Mouse (Mus musculus): Measurements from ENCODE around the gene Gm20481.
"Not testable (repeated sequence)": the region's sequence is repeated elsewhere in the genome, so short reads cannot be mapped to it uniquely, and the experiment has no call there.

Gm20481 gene

GRCm38 (mm10) chr17:34978239-34978638, 8.5 kb downstream of the Gm20481 start:
- DNase-seq, result no peak

GRCm38 (mm10) chr17:34979631-34980030, 9.9 kb downstream of the Gm20481 start:
- no peak for DNase-seq

GRCm38 (mm10) chr17:34980655-34981054, 10.9 kb downstream of the Gm20481 start:
- no peak for DNase-seq

GRCm38 (mm10) chr17:34981690-34982180, 12.0 kb downstream of the Gm20481 start, which contains the start of gene Lsm2:
Lsm2 (plus strand) TSS chr17:34981862.
- DNase-seq, result peak; percentile 83 to 84

GRCm38 (mm10) chr17:34982328-34982727, 12.6 kb downstream of the Gm20481 start:
- DNase-seq, result no peak

- no peak for DNase-seq
These were observed 14.5 kb downstream of the Gm20481 start for GRCm38 (mm10) chr17:34984218-34984617.

- DNase-seq, result no peak
These were observed 25.0 kb downstream of the Gm20481 start for GRCm38 (mm10) chr17:34994751-34995150.

- not testable (repeated sequence) for DNase-seq
These were observed 25.5 kb downstream of the Gm20481 start for GRCm38 (mm10) chr17:34995192-34995591.

GRCm38 (mm10) chr17:34995927-34996326, 26.2 kb downstream of the Gm20481 start:
- DNase-seq, result not testable (repeated sequence)

- DNase-seq, result no peak
These were observed 26.9 kb downstream of the Gm20481 start for GRCm38 (mm10) chr17:34996411-34997141.

- no peak for DNase-seq
These were observed 27.4 kb downstream of the Gm20481 start for GRCm38 (mm10) chr17:34997142-34997483.

- no peak for DNase-seq
These were observed 29.1 kb downstream of the Gm20481 start for GRCm38 (mm10) chr17:34998526-34999430.

GRCm38 (mm10) chr17:34999871-35000716, 30.4 kb downstream of the Gm20481 start:
- DNase-seq, result peak; percentile 45 to 63

GRCm38 (mm10) chr17:35000717-35001451, 31.2 kb downstream of the Gm20481 start, which contains the start of gene Vars:
Vars (plus strand) TSS chr17:35000987.
- DNase-seq, result peak; percentile 77 to 80

- peak; percentile 42 to 46 for DNase-seq
These were observed 31.9 kb downstream of the Gm20481 start for GRCm38 (mm10) chr17:35001452-35002152.

GRCm38 (mm10) chr17:35002153-35002865, 32.6 kb downstream of the Gm20481 start:
- DNase-seq, result no peak

GRCm38 (mm10) chr17:35003022-35003838, 33.5 kb downstream of the Gm20481 start:
- DNase-seq, result no peak

GRCm38 (mm10) chr17:35004075-35004717, 34.5 kb downstream of the Gm20481 start:
- DNase-seq, result no peak

- no peak for DNase-seq
These were observed 35.4 kb downstream of the Gm20481 start for GRCm38 (mm10) chr17:35005158-35005557.
